Mouse (Mus musculus) kidney, postnatal 25 days (tissue): Measurements from ENCODE around the gene Clns1a.
A peak's percentile ranks its signal among the peaks of the same experiment; 100 is the strongest.

ENCODE experiments used
- DNase-seq, 2 experiments: peaks; one replicate each; pipeline ENCODE4 v3.0.0; 2021; ENCODE audit warnings: mixed read lengths in 2 of 2

The Clns1a gene

GRCm38 (mm10) chr7:97696506-97697254, at the start of gene Clns1a:
Gene Clns1a, plus strand, starts transcription at chr7:97696634.
- DNase-seq = peak; percentile 95 to 96

DNA sequence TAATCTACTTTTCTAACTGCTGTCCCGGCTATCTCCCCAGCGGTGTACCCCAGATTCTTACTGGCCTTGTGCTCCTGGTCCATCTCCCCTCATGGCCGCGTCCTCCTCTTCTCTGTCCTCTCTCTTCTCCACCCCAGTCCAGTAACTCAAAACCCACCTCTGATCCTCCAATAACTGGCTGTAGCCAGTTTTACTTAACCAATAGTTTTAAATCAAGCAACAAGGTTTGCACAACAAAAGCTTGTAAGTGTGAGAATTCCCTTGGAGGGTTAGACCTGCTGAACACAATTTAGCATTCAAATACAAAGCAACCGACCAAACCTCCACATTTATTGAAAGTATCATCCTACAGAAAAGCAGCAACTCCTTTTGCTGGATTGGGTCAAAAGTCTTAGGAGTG, 48.8 kb upstream of the Clns1a start:
- DNase-seq = no peak

- DNase-seq = no peak
These were observed 45.7 kb upstream of the Clns1a start for GRCm38 (mm10) chr7:97650729-97651128.

GRCm38 (mm10) chr7:97656144-97656543, 40.3 kb upstream of the Clns1a start:
- DNase-seq = no peak

DNA sequence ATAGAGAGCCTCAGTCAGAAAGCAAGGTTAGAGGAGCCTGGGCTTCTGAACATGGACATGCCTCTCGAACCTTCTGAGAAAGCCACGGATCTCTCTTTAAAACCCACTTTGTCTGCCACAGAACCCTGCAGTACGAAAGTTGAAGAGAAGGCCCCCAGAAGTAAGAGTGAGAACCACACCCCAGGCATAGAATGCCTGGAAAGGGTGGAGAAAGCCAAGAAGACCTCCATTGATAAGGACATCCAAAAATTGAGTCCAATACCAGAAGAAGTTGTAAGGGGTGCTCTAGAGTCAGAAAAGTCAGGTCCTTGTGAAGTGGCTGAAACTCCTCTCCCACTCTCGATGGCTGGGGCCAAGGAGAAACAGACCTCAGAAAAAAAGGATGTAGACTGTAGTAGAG, 34.8 kb upstream of the Clns1a start:
- no peak for DNase-seq

GRCm38 (mm10) chr7:97679239-97679638, 17.2 kb upstream of the Clns1a start:
- DNase-seq = no peak

- DNase-seq = no peak
These were observed 8.6 kb upstream of the Clns1a start for GRCm38 (mm10) chr7:97687831-97688230.

DNA sequence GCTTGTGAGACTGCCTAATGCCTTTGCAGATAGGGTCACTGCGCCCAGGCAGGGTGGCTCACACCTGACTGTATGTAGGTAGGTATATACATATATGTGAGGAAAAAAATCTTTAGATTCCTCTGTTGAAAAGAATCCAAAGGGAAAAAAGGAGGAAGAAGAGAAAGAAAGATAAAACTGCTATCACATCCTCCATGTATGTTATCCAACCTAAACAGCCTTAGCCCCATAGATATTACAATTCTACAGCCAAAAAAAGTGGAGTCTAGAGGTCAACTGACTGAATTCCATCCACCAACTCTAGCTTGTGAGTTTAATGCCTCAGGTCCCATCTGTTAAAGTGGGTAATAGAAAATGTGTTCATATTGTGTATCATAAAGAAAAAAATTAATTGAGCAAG, 993 bp upstream of the Clns1a start:
- DNase-seq = no peak

DNA sequence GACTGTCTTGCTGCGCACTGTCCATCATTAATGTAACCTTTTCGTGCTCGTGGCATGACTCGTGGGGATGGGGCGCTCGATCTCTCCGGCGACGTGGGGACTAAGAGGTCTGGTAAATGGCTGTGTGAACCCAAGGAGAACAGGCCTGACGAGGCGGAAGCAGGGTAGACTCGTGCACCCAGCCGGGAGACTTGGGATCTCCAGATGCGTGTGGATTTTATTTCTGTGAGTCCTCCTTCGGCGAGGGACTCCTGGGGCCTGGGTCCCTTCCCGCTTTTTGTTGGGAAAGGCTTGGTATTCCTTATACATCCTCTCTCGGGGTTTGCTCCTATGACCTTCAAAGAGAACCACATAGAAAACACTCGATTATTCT, 315 bp upstream of the Clns1a start:
- DNase-seq = peak; percentile 21 to 53

DNA sequence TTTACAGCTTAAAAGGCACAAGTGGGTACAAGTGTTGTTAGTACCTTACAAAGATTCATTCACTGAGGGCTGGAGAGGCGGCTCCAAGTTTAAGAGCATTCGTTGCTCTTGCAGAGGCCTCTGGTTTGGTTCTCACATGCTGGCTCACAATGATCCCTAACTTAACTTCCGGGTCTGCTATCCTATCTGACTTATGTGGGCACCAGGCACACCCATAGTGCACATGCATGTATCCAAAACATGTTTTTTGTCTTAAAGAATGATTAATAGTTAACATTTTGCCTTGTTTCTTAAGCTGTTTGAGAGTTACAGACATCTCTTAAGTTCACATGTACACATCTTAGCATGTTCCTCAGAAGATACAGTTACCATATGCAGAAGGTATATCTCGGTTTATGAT, 3.7 kb downstream of the Clns1a start:
- no peak for DNase-seq

DNA sequence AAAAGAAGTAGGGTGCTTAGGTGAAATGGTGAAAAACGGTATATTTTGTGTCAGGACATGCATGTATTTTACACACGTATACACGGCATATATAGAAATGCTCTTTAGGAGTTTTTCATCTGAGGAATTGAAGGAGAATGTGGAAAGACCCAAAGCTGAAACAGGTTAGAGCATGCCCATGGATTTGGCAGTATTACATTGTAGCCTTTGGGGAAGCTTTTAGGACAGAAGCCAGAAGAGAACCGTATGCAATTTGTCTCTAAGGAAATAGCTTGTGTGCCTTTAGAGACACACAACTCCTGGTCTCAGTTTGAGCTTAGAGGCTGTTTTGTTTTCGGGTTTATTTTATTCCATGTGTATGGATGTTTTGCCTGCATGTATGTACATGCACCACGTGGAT, 4.7 kb downstream of the Clns1a start:
- no peak for DNase-seq

DNA sequence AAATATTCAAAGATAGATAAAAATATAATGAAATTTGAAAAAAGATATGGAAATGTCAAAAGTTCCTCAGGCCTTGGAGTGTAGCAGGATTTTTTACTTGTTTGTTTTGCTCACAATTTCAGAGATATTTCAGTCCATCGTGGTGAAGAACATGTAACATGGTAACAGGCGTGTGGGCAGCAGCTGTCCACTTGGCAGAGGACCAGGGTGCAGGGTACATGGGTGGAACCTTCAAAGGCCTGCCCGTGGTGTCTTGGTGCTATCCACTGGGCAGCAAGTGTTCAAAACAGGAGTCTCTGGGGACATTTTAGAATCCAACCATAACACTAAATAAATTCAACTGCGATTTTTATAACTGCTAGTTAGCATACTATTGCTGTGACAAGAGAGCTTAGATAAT, 10.7 kb downstream of the Clns1a start:
- DNase-seq = peak; percentile 48 to 58

DNA sequence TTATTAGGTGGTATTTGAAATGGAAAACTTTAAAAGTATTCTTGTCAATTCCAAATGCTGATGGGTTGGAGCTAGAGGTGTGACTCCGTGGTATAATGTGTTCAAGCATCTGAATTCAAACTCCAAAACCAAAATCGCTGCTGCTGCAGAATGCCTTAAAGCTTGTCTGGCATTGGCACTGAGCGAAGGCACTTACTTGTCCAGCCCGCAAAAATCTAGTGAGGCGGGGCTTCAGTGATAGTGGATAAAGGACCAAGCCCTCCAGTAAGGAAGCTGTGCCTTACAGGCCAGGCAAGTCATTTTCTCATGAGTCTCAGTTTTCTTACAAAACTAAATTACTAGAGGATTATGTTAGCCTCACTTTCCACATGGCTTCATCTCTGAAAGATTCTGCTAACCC, 11.4 kb downstream of the Clns1a start:
- no peak for DNase-seq

- DNase-seq = no peak
These were observed 12.8 kb downstream of the Clns1a start for GRCm38 (mm10) chr7:97709204-97709603.

DNA sequence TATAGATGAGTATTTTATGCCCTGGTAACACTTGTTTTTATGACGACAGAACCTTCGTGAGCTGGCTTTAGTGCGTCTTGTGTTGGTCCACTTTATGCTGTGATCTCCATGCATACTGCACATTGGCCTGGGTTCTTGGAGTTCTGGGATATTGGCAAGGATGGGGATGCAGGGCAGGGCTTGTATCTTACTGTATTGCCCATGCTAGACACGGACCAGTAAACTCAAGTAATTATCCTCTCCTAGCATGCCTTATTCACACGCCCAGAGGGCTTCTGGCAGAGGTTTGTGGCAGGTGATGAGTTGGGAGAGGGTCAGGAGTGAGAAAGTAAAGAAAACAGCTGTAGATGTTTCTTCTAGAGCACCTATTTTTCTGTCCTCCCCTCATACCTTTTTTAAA, 18.2 kb downstream of the Clns1a start:
- no peak for DNase-seq

DNA sequence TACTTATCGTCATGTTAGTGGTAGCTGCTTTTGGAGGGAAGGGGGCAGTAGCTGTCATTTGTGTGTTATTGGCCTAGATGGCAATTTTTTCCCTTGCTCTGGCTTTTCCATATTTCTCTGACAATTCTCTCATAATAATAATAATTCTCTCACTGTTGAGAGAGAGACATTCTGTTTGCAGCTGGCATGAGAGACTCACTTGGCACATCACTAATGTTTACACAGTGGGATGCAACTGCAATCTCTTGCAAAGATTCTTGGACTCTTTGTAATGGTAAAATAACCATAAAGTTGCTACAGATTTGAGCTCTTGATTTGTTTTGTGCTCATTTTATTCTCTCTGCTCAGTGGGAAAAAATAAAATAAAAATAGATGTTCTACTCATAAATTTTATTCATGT, 20.9 kb downstream of the Clns1a start:
- no peak for DNase-seq

GRCm38 (mm10) chr7:97719078-97719477, 22.6 kb downstream of the Clns1a start:
- no peak for DNase-seq

DNA sequence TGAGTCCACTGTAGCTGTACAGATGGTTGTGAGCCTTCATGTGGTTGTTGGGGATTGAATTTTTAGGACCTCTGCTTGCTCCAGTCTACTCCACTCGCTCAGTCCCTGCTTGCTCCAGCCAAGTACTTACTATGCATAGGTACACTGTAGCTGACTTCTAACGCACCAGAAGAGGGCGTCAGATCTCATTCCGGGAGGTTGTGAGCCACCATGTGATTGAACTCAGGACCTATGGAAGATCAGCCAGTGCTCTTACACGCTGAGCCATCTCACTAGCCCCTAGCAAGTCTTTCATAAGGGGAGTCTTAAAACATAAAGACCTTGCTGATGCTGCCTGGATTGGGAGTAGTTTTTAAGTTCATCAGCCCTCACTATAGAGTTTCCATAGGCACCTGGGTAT, 23.7 kb downstream of the Clns1a start:
- no peak for DNase-seq

DNA sequence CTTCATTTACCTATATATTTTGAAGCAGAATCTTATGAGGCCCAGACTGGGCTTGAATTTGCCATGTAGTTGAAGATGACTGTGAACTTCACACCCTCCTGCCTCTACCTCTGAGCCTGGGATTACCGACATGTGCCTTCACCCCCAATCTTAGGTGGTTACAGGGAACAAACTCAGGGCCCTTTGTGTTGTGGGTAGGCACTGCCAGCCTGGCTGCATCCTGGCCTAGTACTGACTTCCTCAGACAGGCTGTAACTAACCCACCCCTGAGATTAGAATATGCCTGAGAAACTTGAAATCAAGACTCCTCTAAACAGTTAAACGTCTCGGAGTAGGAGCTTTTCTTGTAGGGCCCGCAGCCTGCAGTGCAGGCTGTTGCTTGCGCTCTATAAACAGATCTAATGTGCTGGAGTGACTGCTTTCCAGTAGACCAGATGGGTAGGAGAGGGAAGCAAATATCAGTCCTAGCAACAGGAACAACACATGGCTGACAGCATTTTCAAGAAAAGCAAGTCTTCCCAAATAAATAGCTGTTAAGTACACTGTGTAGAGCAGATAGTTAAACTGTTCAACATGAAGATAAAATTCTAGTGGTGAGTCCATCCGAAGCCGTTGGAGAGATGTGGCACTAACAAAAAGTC, 26.0 kb downstream of the Clns1a start:
- no peak for DNase-seq

- DNase-seq = no peak
These were observed 27.5 kb downstream of the Clns1a start for GRCm38 (mm10) chr7:97723646-97724538.

DNA sequence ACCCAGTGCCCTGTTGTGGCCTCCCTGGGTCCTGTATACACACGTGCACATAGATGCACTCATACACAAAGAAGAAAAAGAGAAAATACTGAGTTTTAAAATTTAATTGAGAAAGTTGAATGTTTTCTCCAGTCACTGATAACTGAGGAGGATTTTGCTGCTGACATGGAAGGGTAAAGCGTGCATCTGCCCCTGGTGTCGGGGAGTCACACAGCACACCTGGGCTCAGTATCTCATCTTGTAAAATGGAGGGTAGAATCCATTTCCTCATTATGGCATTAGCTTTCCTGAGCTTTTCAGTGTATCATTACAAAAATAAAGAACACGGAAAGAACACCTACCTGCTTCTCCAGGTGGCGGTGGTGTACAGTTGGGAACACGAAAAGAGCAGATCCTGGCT, 29.0 kb downstream of the Clns1a start:
- no peak for DNase-seq

DNA sequence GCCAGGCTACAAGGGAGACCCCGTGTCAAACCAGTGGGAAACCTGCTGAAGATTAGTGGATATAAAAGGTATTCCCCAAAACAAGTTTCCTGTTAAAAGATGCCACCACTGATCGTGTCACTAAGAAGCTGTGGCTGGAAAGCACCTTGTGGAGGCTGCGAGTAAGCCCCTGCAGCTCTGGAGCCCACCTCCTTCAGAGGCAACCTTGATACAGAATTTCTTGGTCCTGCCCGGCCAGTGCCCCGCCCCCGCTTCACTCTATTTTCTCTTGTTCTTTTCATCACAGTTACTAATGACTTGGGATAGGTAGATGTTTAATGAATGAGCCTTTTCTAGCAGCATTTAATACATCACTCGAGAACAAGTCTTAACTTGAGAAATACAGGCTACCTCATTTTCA, 29.6 kb downstream of the Clns1a start:
- no peak for DNase-seq

DNA sequence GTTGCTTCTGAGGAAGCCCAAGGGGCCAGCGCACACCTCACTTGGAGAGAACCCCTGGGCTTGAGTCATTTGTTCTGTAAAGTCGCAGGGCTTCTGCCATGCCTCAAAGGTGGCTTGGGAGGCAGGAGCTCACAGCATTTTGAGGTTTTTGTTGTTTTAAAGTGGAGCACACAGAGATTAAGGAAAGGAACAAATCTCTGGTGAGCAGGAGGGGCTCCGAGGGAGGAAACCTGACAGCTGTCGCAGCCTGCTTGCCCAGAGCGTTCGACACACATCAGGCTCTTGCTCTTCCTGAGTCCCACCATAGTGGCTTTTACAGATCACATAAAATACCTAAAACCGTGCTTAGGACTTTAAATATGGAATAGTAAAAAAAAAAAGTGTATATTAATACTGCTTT, 30.3 kb downstream of the Clns1a start:
- no peak for DNase-seq
